Mouse (Mus musculus) C2C12 (cell line): ENCODE measurements around the gene Abcc6.

Experiments
- CEBPB ChIP-seq: IDR thresholded peaks from one replicate; pipeline ENCODE4 v1.6.1; 2011; ENCODE audit warnings: low read depth, mild to moderate bottlenecking, control low read depth, moderate library complexity
- CTCF ChIP-seq: IDR thresholded peaks from one replicate; pipeline ENCODE4 v1.5.1; 2011; ENCODE audit not compliant: control insufficient read depth, insufficient read depth, insufficient read length
- MAX ChIP-seq: IDR thresholded peaks from one replicate; pipeline ENCODE4 v1.6.1; 2011; ENCODE audit warnings: mild to moderate bottlenecking, control low read depth
- USF1 ChIP-seq: IDR thresholded peaks from one replicate; pipeline ENCODE4 v1.6.1; 2011; ENCODE audit warnings: low read depth, mild to moderate bottlenecking, control low read depth, moderate library complexity

DNA sequence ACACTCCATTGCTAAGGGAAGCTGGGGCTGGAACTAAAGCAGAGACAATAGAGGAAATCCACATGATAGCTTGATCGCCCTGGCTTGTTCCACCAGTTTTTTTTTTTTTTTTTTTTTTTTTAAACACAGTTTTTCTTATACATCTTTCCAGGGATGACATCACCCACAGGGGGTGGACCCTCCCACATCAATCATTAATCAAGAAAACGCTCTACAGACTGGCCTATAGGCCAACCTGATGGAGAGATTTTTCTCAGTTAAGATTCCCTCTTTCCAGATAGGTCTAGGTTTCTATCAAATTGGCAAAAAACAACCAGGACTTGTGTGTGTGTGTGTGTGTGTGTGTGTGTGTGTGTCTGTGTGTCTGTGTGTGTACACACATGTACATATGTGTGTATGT is 9.8 kb upstream of the Abcc6 start:
- TF ChIP-seq MAX (no peak), USF1 (no peak), CTCF (no peak), CEBPB (no peak)
